Mouse (Mus musculus) frontal cortex, postnatal 36 days (tissue): ENCODE measurements around the gene Hand2.

Source experiments
- DNase-seq, 2 experiments: peaks; one replicate each; pipeline ENCODE4 v3.0.0; 2022; ENCODE audit warnings: low spot score in 2 of 2

Hand2 gene

GRCm38 (mm10) chr8:57320851-57321743 lies at the start of gene Hand2:
Gene Hand2 (plus strand): TSS chr8:57320983.
- DNase-seq: no peak

DNA sequence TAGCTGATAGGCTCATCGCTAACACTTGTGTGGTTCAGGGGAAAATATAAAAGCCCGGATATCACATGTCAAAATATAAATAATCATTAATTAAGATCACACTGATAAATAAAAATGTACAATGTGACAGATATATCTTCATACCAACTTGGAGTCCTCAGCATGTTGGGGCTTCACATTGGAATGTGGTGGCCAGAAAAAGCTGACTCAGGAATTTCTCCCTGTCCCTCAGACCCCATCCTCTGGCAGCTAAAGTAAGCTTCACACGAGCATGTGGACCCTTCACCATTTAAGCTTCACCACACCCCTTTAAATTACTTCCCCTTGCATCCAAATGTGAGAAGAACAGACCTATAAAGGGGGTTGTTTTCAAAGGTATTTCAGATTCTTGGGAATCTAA lies 47.7 kb upstream of the Hand2 start:
- no peak for DNase-seq

GRCm38 (mm10) chr8:57293441-57293840 lies 27.3 kb upstream of the Hand2 start:
- DNase-seq: no peak

DNA sequence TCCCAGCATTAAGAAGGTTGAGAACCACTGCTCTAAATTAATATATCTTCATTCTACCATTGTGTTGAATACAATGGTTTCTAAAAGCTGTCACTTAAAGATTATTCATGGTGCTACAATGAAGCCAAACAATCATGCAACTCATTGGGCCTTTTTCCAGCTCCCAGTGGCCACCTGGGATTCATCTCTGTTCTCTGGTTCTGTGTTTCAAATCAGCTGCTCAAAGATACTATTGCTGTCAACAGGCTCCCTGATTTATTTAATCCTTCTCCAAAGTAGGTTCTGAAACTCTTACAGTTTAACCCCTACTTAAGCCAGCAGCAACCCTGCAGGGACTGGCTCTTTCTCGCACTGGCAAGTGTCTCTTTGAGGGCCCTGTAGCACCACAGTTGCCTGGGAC lies 17.3 kb upstream of the Hand2 start:
- no peak for DNase-seq

DNA sequence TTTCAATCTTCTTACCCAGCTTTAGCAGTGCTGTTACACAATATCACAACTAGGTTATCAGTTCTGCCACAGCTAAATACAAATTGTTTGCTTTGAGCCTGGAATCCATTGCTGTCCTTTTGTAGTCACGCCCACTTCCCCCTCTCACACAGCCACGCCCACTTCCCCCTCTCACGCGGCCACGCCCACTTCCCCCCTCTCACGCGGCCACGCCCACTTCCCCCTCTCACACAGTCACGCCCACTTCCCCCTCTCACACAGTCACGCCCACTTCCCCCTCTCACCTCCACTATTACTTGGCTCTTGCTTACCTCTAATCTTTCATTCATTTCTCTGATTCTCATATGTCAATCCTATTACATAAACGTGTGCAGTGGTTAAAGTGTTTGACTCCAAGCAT lies 15.8 kb upstream of the Hand2 start:
- no peak for DNase-seq

- DNase-seq: no peak
Measured at GRCm38 (mm10) chr8:57306441-57306840, 14.3 kb upstream of the Hand2 start.

DNA sequence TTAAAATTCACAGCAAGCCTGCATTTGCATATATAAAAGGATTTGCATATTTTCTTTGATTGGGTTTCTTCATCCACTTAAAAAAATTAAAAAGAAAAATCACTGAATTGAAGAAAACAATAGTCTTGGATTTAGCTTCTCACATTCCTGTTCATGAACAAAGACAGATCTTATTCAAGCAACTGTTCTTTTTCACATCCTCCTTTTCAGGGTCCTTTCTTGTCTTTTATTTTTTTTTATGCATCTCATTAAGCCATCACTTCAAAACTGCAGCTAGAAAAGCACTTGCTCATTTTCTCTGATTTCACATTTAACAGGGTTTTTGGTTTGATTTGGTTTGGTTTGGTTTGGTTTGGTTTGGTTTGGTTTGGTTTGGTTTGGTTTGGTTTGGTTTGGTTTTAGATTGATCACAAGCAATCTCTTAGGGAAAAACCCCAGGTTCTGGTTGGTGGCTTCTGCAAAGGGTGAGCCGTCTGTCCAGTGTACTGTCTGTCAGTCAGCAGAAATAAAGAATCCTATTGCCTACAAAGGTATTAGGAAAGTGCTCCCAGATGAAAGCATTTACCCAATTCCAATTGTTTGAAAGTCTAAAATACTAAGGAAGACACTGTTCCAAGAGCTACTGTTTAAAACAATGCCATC lies 10.8 kb upstream of the Hand2 start:
- no peak for DNase-seq

GRCm38 (mm10) chr8:57312031-57312981 lies 8.5 kb upstream of the Hand2 start:
- DNase-seq: no peak

GRCm38 (mm10) chr8:57313583-57313982 lies 7.2 kb upstream of the Hand2 start:
- DNase-seq: no peak

GRCm38 (mm10) chr8:57314216-57314615 lies 6.6 kb upstream of the Hand2 start:
- DNase-seq: no peak

GRCm38 (mm10) chr8:57315471-57315870 lies 5.3 kb upstream of the Hand2 start:
- no peak for DNase-seq

DNA sequence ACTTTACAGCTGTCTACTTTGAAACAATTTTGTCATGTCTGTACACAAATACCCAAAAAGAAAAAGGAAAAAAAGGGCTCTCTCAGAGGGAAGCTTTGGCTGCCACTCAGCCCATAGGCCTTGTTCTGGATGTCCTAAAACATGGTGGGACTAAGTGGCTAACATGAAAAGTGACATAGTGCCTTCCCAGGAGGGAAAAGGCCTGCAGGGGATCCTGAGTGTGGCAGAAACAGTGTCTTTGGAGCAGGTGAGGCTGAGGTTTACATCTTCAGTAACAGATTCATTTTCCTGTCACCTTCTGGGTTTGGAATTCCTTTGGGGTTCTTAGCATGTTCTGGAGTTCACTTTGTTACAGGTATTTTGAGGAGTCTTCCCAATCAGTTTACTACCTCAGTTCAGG lies 3.7 kb upstream of the Hand2 start:
- no peak for DNase-seq

GRCm38 (mm10) chr8:57317890-57318480 lies 2.8 kb upstream of the Hand2 start:
- no peak for DNase-seq

GRCm38 (mm10) chr8:57319092-57319980 lies 1.4 kb upstream of the Hand2 start:
- no peak for DNase-seq

DNA sequence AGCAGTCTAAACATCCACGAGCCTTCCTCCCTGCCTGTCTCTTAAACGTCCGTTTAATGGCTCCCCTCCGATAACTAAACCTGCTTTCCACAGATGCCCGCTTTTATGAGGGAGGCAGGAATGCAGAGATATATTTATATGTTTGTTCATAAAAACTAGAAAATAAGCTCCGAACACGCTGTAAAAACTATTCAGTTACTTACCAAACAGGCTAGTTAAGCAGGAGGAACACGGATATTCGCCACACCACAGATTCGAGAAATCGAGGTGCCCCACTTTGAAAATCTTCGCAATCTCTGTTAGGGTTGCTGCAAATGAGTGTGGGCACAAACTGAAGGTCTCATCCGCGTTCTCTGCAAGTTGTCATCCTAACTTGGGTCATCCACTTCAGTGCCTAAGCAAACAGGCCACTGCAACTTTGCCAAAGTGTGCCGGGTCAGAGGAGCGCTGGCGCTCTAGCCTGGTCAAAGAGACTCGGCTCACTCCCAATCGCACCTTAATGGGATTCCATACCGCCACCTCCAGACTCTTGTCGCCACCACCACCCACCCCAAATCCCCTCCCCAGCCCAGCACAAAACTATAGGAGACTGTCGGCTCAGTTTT lies 700 bp upstream of the Hand2 start:
- DNase-seq: no peak

GRCm38 (mm10) chr8:57321898-57322895 lies 1.4 kb downstream of the Hand2 start:
- DNase-seq: no peak

GRCm38 (mm10) chr8:57322961-57323941 lies 2.5 kb downstream of the Hand2 start:
- DNase-seq: no peak

DNA sequence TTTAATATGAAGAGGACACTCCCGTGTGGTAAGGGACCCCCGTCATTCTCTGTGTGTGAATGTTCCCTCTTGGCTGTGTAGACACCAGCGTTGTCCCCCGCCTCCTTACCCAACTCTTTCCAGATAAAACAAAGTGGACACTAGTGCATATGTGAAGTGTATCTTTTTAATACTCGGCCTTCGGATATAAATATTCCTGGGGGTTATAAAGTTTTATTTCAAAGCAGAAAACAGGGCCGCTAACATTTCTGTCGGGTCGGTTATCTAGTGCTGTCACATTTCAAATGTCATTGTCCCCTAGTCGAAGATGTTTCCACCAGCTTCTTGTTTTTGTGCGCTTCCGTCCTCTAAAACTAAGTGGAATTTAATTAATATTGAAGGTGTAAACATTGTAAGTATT lies 3.3 kb downstream of the Hand2 start:
- DNase-seq: no peak
